Mouse (Mus musculus): ENCODE measurements around the gene Gys1. TPM values are rescaled to one million over a fixed set of nuclear protein-coding genes. Genes with fewer than 3 reads are reported as not detected.

The Gys1 gene
- polyA plus RNA-seq, 1 experiment, result 28.8 TPM

GRCm38 (mm10) chr7:45460377-45460776 is 25.7 kb downstream of the Gys1 start:
- TF ChIP-seq GATA1 (IDR thresholded peaks at IDR 0.05; ENCODE audit: low read length), result no peak

DNA sequence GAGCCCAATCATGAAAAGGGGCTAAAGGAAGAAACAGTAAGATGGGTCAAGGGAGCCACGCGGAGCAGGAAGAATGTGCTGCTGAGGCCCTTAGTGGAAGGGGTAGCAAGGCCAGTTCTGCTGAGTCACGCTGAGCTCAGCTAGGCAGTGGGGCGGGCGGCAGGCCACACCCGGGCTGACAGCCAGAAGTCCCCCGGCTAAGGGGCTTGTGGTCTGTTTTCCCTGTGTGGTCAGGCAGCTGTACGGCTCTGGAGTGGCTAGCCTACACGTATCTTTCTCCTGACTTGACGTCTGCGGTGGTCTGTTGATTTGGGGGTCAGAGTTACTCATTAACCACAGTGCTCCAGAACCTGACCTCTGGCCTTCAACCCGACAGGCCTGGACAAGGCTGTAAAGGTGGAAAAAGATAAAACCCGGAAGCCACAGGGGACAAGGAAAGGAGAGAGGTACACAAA is 26.2 kb downstream of the Gys1 start:
- no peak for TF ChIP-seq GATA1 (IDR thresholded peaks at IDR 0.05; ENCODE audit: low read length)

GRCm38 (mm10) chr7:45461326-45461725 is 26.7 kb downstream of the Gys1 start:
- no peak for TF ChIP-seq GATA1 (IDR thresholded peaks at IDR 0.05; ENCODE audit: low read length)

- TF ChIP-seq GATA1 (IDR thresholded peaks at IDR 0.05; ENCODE audit: low read length), result no peak
Observed at GRCm38 (mm10) chr7:45461781-45462180, 27.1 kb downstream of the Gys1 start.

- TF ChIP-seq GATA1 (IDR thresholded peaks at IDR 0.05; ENCODE audit: low read length), result no peak
Observed at GRCm38 (mm10) chr7:45462325-45462724, 27.7 kb downstream of the Gys1 start.

- no peak for TF ChIP-seq GATA1 (IDR thresholded peaks at IDR 0.05; ENCODE audit: low read length)
Observed at GRCm38 (mm10) chr7:45463987-45464778, 29.5 kb downstream of the Gys1 start.

DNA sequence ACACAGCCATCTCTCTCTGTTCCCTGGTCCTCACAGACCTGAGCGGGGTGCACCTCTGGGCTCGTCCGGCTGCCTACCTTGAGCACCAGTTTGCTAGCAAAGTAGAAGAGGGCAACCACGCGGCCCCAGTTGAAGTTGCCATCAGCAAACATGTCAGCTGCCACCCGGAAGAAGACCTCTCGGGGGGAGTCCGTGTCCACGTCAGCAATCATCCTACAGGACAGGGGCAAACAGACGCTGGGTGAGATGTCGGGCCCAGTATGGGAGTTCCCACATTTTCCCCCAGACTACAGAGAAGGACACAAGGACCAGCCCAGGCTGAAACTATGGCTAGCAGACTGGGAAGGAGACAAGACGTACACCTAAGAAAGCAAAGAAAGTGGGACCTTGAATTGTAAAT is 30.5 kb downstream of the Gys1 start:
- no peak for TF ChIP-seq GATA1 (IDR thresholded peaks at IDR 0.05; ENCODE audit: low read length)

GRCm38 (mm10) chr7:45465549-45465948 is 30.9 kb downstream of the Gys1 start:
- TF ChIP-seq GATA1 (IDR thresholded peaks at IDR 0.05; ENCODE audit: low read length), result no peak

GRCm38 (mm10) chr7:45466283-45467089 is 31.8 kb downstream of the Gys1 start, which contains the start of gene Bax:
Gene Bax, minus strand, starts transcription at chr7:45466898.
- no peak for TF ChIP-seq GATA1 (IDR thresholded peaks at IDR 0.05; ENCODE audit: low read length)

GRCm38 (mm10) chr7:45467090-45467670 is 32.5 kb downstream of the Gys1 start:
- TF ChIP-seq GATA1 (IDR thresholded peaks at IDR 0.05; ENCODE audit: low read length), result no peak

- TF ChIP-seq GATA1 (IDR thresholded peaks at IDR 0.05; ENCODE audit: low read length), result no peak
Observed at GRCm38 (mm10) chr7:45470869-45471268, 36.2 kb downstream of the Gys1 start.

DNA sequence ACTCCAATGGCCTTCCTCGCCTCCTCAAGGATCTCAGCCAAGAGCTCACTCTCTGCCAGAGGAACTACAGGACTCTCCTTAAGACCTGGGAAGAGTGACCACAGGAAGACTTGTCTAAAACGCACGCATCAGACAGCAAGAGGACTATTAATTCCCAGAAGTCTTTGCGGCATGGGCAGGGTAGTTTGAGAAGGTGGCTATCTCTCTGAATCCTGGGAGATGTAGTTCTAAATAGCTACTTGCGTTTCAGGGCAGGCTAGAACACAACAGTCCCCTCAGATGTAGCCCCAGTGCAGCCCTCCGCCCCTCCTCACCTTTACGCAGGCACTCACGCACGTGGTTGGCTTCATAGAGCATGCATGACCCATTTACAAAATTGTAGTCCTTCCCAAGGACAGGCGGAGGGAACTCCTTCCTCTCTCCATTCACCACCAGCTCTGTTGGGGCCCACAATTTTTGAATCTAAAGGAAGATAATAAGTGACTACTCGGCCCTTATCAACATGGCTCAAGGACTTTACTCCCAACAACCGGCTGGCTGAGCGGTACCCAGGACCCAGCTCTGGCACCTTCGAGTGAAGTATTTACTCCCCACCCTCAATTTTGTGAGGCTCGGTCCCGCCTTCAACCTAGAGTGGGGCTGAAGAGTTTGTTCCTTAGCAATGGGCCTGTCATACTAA is 40.8 kb downstream of the Gys1 start:
- no peak for TF ChIP-seq GATA1 (IDR thresholded peaks at IDR 0.05; ENCODE audit: low read length)

DNA sequence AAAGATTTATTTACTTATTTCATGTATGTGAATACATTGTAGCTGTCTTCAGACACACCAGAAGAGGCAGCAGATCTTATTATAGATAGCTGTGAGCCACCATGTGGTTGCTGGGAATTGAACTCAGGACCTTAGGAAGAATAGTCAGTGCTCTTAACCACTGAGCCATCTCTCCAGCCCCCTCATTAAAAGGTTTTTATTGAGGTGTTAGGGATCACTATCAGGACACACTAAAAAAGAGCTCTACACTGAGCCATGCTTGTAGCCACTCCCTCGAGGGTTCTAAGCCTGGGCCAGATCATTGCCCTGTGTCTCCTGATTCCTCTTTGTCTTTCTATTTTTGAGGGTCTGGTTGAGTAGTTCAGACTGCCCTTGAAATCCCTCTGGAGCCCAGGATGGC is 41.8 kb downstream of the Gys1 start:
- no peak for TF ChIP-seq GATA1 (IDR thresholded peaks at IDR 0.05; ENCODE audit: low read length)

DNA sequence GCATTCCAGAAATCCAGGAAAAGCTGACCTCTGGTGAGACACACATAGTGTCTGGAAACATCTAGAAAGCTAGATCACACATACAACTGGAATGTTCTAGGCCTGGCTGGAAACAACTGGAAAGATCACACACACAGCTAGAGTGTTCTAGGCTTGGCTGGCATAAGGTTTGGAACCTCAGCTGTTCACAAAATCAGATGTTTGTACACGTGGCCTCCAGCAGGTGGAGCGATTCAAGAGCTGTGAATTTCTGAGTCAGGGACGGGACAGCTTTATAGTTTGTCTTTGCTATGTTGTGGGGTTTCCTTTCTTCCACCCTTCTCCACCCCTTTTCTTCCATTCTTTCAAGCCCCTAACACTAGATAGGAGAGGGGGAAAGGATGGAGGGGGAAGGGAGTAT is 42.4 kb downstream of the Gys1 start:
- no peak for TF ChIP-seq GATA1 (IDR thresholded peaks at IDR 0.05; ENCODE audit: low read length)

DNA sequence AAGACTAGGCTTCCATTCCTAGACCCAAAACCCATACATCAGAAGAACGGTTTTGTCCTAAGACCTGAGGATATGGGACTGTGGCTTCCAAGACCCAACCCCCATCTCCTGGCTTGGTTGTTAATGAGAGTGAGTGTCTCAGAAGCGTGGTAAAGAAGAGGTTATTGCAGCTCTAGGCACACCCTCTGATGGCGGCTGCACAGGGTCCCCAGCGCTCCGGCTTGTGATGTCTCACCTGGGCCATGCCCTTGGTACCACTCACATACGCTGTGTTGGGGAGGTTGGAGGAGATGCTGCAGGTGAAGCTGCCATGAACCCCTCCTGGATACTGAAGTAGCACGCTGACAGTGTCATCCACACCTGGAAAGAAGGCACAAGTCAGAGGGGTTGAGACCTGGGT is 44.1 kb downstream of the Gys1 start:
- no peak for TF ChIP-seq GATA1 (IDR thresholded peaks at IDR 0.05; ENCODE audit: low read length)
